Mouse (Mus musculus): ENCODE results near the gene Cacna1c. TPM values are rescaled to one million over a fixed set of nuclear protein-coding genes. Genes with fewer than 3 reads are reported as not detected.
"Not testable (repeated sequence)": the region's sequence is repeated elsewhere in the genome, so short reads cannot be mapped to it uniquely, and the experiment has no call there.

Cacna1c gene
- total RNA-seq, 2 experiments from 2014 or later, result 60.6 to 70.9 TPM

DNA sequence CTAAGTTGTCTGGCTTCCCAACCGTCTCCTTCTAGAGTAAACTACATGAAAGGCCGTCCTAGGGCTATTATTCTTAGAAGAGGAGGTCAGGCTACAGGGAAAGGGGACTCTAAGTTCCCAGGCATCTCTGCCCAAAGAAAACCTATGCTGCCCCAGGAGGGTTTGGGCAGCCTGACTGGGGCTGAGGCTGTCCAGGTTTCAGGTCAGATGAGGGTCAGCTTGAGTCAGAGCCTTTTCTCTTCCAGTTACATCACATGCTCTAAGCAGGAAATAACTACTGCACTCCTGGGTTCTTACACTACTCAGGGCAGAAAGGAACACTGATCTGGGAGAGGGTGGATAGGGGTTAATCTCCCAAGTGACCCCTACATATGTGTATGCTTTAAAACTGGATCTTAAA lies 556.4 kb downstream of the Cacna1c start:
- intact Hi-C loops (cut with DNase I), result loop anchor here (10.0 kb wide), 1 partner anchor 535 kb away; the partner anchor contains the start of gene Dcp1b
- DNase-seq (ENCODE audit: low spot score in 2 of 2), result no peak

DNA sequence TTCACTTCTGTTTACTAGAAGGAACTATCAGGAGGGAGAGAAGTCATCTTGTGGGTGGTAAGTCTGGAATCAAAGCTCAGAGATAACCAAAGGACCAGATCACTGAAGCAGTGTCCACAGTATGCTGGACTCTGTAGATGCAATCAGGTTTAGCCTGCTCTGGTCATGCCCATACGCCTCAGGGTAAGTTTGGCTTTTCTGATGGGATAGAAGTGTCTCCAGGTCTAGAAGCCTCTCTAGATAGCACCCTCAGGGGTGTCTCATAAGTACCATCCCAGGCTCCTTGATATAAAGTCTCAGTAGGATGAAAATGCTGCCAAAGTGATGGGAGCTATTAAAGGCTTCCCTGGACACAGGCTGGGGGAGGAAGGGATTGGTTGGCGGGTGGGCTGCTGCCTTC lies 557.3 kb downstream of the Cacna1c start:
- no peak for DNase-seq (ENCODE audit: low spot score in 2 of 2)
- intact Hi-C loops (cut with DNase I), result no loop called here

DNA sequence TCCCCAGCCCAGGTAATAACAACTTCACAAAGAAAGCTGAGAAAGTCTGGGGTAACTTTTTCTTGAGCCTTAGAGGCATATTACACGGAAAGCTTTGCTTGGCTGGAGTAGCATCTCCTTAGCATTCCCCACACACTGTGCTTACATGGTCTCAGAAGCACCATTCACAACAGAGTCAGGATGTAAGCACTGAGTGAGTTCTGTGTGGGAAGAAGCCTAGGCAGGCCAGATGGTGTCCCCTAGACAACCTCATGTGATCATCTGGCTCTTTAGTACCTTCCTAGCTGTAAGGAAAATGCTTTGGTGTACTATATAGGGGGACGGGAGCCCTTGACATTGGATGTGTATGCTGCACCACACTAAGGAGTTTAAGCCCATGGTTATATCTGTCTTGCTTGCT lies 563.7 kb downstream of the Cacna1c start:
- intact Hi-C loops (cut with DNase I), result no loop called here
- peak; percentile 26 to 68 for DNase-seq (ENCODE audit: low spot score in 2 of 2)

DNA sequence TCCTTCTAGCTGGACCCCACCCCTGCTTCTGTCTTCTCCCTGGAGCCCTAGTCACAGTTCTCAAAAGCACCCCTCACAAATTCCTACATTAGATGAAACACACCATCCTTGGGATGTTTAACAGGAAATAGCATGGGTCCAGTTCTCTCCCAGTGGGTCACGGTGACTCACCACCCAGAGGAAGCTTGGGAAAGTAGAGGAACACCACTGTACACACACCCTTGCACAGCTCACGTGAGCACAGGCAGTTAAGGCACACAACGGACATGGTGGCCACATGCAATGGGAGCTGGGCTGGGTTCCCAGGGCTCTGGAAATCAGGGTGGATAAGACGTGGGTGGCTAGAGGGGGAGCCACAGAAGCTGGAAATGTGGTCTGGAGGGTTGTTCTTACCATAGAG lies 566.2 kb downstream of the Cacna1c start:
- no peak for DNase-seq (ENCODE audit: low spot score in 2 of 2)
- intact Hi-C loops (cut with DNase I), result no loop called here

DNA sequence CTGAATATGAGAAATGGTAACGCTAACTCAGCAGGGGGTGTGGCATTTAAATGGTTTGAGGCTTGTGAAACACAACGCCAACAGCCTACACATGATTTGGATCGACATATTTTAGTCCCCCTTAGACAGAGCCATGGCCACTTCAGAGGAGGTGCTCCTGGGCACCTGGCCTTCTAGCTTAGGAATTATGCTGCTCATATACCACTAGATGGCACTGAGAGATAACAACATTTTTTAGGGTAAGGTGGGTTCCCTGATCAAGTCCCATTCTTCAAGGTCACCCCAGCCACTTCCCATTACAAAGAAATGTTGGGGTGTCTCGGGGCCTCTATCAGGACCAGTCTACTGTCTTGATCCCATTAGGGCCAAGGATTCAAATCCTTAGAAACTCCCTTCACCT lies 570.0 kb downstream of the Cacna1c start:
- DNase-seq (ENCODE audit: low spot score in 2 of 2), result peak in 1 of 2 experiments; percentile 22
- intact Hi-C loops (cut with DNase I), result loop anchor here (5.0 to 10.0 kb wide), 4 partner anchors 481 to 809 kb away; no protein-coding TSS in a partner anchor

DNA sequence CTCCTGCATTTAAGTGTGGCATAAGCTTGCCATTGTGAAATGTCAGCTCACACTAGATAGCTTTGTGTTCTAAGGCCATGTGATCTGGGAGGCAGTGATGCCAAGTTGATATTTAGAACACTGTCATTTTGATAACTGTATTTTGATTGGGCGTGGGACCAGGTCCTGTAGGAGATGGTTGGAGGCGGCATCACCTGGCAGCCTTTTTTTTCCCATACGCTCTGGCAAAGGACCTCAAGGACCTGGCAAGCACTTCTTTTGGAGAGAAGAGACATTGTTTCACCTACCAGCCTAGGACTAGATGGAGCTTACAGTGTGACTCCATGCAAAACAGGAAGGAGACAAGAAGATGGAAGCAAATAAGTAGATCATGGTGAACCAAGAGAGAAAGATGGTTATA lies 572.6 kb downstream of the Cacna1c start:
- intact Hi-C loops (cut with DNase I), result loop anchor here (10.0 kb wide), 3 partner anchors 591 to 811 kb away; no protein-coding TSS in a partner anchor
- no peak for DNase-seq (ENCODE audit: low spot score in 2 of 2)

DNA sequence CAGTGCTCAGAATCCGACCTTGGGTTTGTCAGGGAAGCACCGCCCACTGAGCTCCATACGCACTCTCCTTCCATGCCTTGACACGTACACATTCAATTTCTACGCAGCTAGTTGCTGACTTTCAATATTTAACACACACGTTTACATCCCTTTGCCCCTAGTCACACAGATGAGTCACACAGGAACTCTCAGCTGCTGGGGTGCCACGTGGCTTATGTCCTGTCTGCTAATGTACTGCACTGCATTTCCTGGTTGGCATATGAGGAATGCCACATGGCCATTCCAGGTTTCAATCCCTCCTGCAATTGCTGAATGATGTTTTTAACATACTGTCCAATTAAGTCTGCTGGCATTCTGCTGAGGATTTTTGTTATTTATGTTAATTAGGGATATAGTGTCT lies 574.4 kb downstream of the Cacna1c start:
- intact Hi-C loops (cut with DNase I), result loop anchor here (10.0 kb wide), 3 partner anchors 593 to 813 kb away; no protein-coding TSS in a partner anchor
- DNase-seq (ENCODE audit: low spot score in 2 of 2), result no peak

DNA sequence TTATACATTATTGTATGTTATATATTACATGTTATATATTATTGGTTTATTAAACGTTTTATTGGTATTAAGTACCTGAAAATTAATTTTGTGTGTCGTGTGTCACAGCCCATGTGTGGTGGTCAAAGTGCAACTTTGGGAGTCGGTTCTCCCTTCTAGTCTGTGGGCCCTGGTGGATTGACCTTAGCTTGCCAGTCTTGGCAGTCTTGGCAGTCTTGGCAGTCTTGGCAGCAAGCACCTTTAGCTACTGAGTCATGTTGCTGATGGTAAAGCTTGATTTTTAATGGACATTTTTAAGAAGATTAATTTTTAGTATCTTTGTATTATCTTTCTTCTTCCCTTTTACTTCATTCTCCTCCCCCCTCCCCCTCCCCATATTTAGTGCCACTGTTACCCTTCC lies 574.8 kb downstream of the Cacna1c start:
- intact Hi-C loops (cut with DNase I), result loop anchor here (10.0 kb wide), 3 partner anchors 593 to 813 kb away; no protein-coding TSS in a partner anchor
- DNase-seq (ENCODE audit: low spot score in 2 of 2), result no peak

DNA sequence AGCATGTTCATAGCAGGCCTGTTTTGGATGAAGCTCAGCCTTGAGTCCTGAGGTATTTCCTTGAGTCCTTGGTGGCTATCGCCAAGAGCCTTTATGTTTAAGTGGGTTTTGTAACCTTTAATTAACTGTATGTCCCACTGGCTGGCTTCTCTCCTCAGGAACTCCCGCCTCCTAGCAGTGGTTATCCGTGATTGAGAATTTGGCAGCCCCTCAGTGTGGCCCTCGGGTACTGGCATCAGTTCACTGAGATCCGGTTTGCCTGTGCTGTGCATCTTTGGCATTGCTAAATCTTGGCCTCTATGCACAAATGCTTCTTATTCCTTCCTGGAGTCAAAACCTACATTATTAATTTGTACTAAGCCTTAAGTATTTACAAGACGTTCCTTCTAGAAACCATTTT lies 587.3 kb downstream of the Cacna1c start:
- intact Hi-C loops (cut with DNase I), result no loop called here
- no peak for DNase-seq (ENCODE audit: low spot score in 2 of 2)

DNA sequence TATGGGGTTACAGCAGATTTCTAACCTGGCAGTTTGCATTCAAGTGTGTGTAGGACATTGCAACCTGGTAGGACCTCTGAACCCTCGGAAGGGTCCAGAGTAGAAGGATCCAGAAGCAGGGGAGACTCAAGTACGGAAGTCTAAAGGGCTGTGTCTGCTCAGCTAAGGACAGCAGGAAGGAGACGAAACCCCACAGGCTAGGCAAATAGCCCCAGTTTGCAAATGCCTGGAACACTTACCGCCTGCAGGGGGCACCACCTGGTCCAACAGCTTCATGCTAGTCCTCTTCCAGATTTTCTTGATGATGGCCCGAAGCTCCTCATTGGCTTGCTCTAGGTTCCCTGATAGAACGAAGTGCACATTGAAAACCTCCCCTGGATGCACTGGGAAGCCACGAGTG lies 590.2 kb downstream of the Cacna1c start:
- intact Hi-C loops (cut with DNase I), result no loop called here

DNA sequence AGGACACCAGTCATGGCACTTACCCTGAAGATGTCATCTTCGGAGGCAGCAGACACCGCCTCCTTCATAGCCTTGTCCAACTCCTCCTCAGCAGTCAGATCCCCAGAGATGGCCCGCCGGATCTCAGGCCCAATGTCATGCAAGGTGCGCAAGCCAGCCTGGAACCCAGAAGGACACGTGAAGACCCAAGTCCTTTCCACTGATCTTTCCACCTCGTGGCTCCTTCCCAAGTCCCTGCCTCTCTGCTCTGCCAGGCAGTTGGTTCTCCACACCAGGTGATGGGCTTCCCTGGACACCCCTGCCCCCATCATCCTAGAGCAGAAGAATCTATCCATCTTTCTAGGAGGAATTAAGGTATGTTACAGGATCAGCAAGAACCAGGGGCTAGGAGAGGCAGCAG lies 592.4 kb downstream of the Cacna1c start:
- DNase-seq (ENCODE audit: low spot score in 2 of 2), result no peak
- intact Hi-C loops (cut with DNase I), result no loop called here

More for the DNA sequence above, 590.2 kb downstream of the Cacna1c start:
- DNase-seq (ENCODE audit: low spot score in 2 of 2), result no peak

DNA sequence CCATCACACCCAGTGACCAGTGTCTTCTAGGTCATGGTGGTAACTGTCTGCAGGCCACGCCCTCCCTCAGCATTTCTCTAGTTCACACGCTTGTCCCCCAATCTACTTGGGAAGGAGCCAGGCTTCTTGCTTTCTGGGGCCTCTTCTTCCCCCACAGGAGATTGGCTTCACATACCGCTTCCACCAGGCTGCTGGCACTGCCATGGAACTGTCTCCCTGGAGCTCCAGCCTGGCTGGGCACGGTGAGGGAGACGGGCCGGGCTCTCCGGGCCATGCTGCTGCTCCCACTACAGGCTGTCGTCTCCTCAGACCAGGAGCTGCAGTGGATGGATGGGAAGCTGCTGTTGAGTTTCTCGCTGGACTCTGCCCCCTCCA lies 600.5 kb downstream of the Cacna1c start:
- intact Hi-C loops (cut with DNase I), result no loop called here
- no peak for DNase-seq (ENCODE audit: low spot score in 2 of 2)

DNA sequence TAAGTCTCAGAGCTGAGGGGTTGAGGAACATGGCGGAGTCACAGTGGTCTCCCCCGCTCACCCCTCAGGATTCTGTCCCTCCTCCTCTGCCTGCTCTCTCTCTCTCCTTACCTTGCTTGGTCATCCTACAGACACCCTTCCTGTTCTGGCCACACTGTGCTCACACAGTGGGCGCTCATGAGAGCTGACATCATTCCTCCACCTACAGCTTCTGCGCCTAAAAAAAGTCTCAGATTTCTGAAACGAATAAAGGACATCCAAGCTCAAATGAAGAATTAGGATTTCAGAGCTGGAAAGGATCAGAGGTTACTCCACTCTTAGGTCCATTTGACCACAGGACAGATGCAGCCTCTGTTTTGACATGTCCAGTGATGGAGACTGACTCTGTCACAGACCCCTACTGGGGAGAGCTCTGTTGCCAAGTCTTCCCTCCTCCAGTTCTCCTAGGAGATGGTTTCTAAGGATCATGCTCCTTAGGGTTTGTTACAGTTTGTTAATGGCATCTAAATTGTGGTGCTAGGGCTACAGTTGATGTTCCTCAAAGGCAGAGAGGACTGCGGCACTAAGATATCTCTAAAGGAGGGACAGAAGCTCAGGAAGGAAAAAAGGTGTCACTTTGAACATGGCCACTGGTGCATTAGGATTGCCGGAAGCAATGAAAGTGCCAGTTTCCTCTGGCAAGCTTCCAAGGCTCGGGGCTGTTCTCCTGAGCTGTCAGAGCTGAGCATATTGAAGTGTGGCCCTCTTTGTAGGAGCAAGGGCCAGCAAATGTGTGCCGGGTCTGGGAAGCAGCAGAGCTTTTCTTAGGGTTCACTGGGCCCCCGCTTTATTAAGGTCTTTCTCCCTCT lies 601.2 kb downstream of the Cacna1c start:
- DNase-seq (ENCODE audit: low spot score in 2 of 2), result peak in 1 of 2 experiments; percentile 82
- intact Hi-C loops (cut with DNase I), result no loop called here

DNA sequence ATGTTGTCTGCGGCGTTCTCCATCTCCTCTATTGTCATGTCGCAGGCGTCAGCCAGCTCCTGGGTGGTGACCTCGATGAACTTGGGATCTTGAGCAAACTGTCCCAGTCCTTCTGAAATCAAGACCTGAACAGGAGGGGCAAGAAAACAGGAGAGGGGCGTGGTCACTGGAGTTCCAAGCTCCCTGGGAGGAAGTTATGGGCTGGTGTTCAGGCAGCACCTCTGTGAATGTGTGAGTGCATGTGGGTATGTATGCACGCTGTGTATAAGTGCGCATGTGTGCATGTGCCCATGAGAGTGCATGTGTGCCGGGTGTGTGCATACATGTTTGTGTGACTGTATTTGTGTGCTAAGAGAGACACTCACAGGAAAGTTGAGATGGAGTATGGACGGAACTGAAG lies 602.1 kb downstream of the Cacna1c start:
- intact Hi-C loops (cut with DNase I), result no loop called here
- DNase-seq (ENCODE audit: low spot score in 2 of 2), result no peak

DNA sequence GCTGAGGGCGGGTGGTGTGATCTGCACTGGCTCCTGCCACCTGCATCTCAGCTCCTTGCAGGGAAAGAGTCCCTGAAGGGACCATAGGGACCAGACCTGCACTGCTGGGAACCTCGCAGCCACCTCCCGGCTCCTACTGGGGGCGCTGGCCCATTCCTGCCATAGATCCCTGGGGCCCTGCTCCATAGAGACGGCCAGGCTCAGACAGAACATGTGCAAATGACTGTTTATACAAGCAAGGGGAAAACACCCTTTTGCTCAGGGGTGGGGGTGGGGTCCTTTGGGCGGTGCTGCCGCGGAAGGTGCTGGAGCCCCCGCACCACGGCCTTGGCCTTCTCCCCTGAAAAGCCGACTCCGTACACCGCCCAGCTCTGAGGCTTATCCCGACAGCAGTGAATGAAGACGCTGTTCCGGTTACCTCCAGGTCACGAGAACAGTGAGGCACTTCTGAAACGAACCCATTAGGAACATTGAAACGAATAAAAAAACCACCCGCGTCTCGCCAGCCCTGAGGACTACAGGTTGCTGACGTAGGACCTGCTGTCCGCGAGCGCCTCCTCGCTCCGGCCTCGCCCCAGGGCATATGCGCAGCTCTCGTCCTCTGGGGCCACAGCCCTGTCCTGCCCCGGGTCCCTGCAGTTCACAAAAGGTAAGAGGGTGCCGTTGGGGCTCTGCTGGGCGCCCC lies 602.7 kb downstream of the Cacna1c start:
- no peak for DNase-seq (ENCODE audit: low spot score in 2 of 2)
- intact Hi-C loops (cut with DNase I), result no loop called here

DNA sequence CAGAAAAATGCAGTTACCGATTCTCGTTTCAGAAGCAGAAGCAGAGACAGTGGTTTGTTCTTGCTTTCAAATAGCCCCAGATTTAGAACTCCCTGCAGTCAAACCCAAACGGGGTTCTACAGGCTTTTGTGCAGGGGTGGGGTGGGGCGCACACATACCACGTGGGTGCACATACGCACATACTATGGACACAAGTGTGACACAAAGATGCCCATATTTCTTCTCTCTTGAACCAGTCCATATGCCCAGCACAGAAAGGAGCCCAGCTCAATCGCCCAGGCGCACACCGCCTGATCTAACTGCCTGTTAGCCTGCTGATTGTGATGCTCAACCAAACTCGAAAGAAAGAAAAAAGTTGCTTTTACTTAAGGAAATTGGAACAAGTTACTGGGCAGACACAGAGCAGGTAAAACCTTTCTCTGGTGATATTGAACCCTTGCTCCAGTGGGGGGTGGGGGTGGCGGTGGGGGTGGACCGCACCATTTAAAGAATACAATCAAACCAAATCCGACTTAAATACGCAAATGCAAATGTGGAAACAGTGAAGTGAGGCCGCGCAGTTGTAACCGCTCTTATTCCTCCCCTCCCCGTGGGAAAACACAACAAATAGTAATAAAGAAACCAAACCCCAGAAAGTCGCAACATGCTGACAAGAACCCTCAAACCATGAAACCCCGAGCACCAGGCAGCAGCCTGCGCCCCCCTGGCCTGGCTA lies 603.4 kb downstream of the Cacna1c start:
- intact Hi-C loops (cut with DNase I), result no loop called here
- no peak for DNase-seq (ENCODE audit: low spot score in 2 of 2)

DNA sequence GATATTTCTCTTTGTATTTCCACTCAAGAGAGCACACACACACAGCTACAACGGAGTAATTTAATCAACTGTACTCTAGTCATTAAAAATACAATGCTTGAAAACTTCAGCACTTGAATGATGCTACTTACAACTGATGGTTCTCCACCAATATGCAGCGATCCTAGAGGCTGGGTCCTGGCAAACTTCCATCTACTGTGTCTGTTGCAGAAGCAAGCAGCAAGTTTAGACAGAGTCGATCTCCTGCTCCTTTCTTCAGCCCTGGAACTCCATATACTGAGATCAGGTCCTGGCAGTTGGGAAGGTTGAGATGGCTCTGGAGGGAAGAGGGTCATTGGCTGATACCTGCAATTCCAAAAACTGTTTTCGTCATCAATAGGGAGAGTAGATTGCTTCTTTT lies 617.5 kb downstream of the Cacna1c start:
- DNase-seq (ENCODE audit: low spot score in 2 of 2); intact Hi-C loops (cut with DNase I): not testable (repeated sequence)

DNA sequence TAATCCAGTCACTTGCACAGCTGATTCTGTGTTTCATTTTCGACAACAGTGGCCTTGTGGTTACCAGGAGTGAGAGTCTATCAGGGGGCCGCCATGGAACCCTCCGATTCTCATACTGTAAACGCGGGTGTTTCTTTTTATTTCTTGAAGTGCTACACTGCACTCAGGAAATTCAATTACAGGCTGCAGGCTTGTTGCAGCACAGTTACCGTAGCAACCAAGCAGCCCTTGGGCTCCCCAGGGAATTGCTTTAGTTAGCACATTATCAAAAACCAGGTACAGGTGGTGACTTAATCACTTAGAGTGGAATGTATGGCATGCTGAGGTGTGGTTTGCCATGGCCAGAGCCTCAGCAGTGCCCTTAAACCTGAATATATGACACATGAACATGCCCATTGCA lies 621.9 kb downstream of the Cacna1c start:
- DNase-seq (ENCODE audit: low spot score in 2 of 2), result no peak
- intact Hi-C loops (cut with DNase I), result no loop called here

DNA sequence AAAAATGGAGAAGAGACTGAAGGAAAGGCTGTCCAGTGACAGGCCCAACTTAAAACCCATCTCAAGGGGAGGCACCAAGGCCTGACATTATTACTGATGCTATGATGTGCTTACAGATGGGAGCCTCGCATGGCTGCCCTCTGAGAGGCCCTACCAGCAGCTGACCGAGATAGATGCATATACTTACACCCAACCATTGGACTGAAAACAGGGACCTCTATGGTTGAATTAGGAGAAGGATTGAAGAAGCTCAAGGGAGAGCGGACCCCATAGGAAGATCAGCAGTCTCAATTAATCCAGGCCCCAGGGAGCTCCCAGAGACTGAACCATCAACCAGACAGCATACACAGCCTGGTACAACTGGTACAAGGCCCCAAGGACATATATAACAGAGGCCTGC lies 628.4 kb downstream of the Cacna1c start:
- intact Hi-C loops (cut with DNase I), result no loop called here
- no peak for DNase-seq (ENCODE audit: low spot score in 2 of 2)

All from left cerebral cortex, postnatal 25 days (tissue).